Mouse (Mus musculus): ENCODE data around the gene Tmem17.
A peak's percentile ranks its signal among the peaks of the same experiment; 100 is the strongest.

Tmem17 gene

DNA sequence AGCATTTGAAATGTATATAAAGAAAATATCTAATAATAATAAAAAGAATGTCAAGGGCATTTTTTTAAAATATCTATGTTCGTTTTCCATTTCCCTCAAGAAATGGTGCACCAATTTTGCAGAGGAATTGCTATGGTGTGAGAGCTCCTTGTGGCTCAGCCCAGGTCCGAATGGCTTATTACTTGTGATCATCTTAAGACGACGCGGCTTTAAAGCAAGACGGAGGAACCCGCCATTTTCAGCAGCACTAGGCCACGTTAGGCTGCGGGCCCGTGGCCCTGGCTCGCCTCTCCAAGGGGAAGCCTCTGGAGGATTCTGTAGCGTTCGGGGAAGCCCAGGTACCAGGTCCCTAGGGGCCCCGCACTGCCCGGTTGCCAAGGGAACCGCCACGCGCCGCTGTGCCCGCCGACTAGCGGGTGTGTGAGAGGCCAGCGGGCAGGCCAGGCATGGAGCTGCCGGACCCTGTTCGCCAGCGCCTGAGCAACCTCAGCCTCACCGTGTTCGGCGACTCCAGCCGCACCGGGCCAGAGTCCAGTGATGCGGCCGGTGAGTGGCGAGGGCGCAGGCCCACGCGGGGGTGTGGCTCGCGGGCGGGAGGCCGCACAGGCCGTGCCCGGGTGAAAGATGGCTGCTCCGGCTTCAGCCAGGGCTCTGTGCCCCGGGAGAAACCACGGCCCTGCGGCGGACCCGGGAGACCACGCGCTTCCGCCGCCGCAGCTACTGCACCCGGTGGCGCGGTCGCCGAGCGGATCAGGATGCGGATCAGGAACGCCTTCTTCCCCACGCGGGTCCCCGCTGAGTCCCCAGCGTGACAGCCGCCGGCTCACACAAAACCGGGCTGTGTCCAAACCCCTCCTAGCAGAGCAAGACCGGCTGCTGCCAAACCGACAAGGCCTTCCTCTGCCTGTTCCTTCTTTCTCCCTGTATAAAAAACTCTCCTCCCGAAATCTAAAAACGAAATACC lies at the start of gene Tmem17:
Tmem17 (plus strand) TSS at position 51 of the 964 bp plus-strand sequence.
- peak; percentile 84 for DNase-seq (ENCODE audit: low spot score)

- DNase-seq (ENCODE audit: low spot score): no peak
Observed at GRCm38 (mm10) chr11:22479836-22480619, 31.9 kb upstream of the Tmem17 start.

- no peak for DNase-seq (ENCODE audit: low spot score)
Observed at GRCm38 (mm10) chr11:22481639-22482361, 30.1 kb upstream of the Tmem17 start.

GRCm38 (mm10) chr11:22482362-22482760 lies 29.5 kb upstream of the Tmem17 start:
- no peak for DNase-seq (ENCODE audit: low spot score)

DNA sequence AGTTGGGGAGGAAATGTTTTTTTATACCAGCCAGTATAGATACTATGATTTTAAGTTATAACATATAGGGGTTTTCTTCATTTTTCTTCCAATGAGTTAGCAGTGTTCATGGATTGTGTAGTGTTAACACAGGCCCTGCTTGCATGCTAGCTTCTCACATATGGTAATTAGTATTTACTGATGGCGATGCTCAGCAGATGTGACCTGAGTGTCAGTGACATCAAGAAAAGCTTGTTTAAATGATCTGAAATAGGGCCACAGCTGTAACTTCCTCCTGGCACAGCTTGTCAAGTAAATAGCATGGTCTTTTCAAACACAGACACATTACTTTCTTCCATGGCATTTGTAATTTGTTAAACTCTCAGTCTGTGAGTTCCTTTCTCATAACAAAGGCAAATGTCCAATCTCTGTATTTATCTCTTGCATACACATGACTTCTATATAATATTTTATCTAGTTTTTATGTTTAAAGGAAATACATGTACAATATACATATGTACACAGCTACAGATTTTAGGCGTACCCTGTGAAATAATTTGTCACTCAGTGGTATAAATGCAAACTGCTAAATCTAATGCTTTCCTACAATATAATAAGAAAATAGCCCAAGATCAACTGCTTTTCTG lies 18.1 kb upstream of the Tmem17 start:
- no peak for DNase-seq (ENCODE audit: low spot score)

DNA sequence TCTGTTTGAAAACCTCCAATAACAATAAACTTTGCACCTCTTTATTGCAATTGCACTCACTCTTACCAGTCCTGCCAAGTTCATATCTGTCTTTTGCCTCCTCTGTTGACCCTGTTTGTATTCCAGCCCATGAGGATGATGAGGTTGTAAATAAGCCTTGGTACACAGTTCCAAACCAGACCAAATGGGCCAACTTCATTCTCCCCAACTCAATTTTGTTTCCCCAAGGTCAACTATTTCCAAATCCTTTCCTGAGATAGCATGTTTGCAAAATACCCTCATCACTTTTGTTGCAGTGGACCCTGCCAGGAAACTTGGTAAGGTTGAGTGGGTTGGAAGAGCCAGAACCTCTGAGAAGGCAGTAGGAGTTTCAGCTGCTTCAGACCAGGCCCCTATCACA lies 16.9 kb upstream of the Tmem17 start:
- DNase-seq (ENCODE audit: low spot score): no peak

DNA sequence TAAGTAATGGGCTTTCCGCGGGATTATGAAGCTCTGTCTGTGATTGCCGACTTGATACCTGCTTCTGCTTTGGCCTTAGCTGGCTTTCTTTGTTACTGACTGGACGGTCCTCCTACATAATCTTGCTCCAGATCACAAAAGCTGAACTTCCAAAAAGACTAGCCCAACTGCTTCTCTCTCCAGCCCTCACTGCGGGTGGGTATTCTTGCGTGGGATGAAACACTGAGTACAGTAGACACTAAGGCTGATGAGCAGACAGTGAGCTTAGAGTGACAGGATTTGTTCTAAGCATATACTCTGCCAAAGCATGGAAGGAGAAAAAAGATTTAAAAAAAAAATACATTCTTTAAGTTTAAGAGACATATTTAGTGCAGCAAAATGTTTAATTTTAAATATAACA lies 12.5 kb upstream of the Tmem17 start:
- DNase-seq (ENCODE audit: low spot score): no peak

DNA sequence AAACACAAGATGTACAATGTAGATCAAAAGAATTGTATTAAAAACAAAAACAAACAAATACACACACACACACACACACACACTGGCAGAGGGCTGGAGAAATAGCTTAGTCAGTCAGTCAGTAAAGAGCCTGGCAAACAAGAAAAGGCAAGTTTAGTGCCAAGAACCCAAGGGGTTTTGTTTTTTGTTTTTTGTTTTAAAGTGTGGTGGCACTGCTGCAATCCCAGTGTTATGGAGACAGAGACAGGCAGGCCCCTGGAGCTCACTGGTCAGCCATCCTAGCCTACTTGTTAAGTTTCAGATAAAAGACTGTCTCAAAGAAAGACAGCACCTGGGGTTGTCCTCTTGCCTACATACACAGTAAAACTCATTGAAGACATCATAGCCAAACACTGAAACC lies 12.0 kb upstream of the Tmem17 start:
- no peak for DNase-seq (ENCODE audit: low spot score)

- no peak for DNase-seq (ENCODE audit: low spot score)
Observed at GRCm38 (mm10) chr11:22500771-22501566, 10.9 kb upstream of the Tmem17 start.

DNA sequence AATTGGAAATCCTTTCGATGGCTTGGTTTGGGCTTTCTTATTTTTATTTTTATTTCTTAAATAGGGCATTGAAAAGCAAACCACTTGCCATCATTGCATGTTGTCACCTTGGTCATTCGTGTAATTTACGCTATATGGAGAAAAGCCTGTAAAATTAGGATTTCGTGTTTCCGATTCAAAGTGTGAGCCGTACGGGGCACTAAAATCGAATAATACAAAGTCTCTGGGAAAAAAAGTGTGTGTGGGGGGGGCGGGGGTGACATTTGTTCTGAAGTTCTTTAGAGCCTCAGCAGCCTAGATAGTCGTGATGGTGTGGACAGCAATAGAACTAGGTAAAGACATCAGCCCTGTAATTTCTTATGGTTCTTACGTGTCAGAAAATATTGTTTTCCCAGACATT lies 1.2 kb downstream of the Tmem17 start:
- DNase-seq (ENCODE audit: low spot score): peak; percentile 29

DNA sequence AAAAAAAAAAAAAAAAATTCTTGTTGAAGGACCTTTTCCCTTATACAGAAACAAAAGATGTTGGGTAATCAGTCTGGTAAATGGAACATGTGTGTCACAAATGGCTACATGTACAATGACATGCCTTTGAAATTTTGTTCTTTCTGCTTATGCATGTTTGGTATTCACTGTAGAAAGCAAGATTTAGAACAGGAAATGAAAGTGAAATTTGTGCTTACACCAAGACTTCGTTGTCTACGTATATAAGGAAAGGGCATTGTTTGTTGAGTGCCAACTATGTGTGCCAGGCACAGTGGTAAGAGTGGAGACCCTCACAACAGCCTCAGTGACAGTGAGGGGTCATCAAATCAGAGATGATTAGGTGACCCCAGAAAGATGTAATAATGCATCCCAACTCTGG lies 3.2 kb downstream of the Tmem17 start:
- DNase-seq (ENCODE audit: low spot score): no peak

- DNase-seq (ENCODE audit: low spot score): no peak
Observed at GRCm38 (mm10) chr11:22518445-22518844, 6.6 kb downstream of the Tmem17 start.

DNA sequence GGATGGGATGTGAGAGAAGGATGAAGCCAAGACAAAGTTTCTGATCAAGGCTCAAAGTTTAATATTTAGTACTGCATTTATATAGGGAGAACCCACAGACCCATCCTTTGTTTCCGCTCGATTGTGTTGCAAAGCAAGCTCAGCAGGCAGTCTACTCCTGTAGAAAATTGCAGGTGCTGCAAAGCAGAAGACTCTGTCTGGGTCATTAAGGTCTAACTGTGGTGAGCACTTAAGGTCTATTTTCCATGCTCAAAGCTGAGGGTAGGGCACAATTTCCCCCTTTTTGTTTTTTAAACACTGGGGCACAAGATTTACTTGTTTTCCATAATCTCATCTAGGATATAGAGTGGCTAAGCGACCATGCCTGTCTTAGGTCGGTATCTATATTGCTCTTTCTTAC lies 8.4 kb downstream of the Tmem17 start:
- DNase-seq (ENCODE audit: low spot score): no peak

DNA sequence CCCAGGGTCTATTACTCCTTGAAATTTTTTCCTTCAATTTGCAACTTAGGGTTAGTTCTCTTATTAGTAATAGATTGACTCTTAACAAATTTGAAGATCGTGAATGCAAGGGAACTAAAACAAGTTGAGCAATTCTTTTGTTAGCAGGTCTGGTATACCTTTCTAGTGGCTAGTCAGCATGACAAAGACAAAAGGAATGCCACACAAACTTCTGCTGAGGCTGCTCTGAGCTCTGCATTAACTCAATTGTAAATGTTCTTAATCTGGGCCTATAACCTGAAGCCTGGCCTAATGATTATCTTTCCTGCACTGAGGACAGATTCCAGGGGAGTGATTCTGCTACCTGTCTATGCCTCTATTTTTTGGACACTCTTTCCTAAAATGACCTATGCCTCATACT lies 12.7 kb downstream of the Tmem17 start:
- no peak for DNase-seq (ENCODE audit: low spot score)

- DNase-seq (ENCODE audit: low spot score): no peak
Observed at GRCm38 (mm10) chr11:22540600-22540999, 28.7 kb downstream of the Tmem17 start.

GRCm38 (mm10) chr11:22560061-22560460 lies 48.2 kb downstream of the Tmem17 start:
- peak; percentile 20 for DNase-seq (ENCODE audit: low spot score)

GRCm38 (mm10) chr11:22560503-22561328 lies 48.8 kb downstream of the Tmem17 start:
- DNase-seq (ENCODE audit: low spot score): peak; percentile 33

- DNase-seq (ENCODE audit: low spot score): no peak
Observed at GRCm38 (mm10) chr11:22561329-22561592, 49.4 kb downstream of the Tmem17 start.

- DNase-seq (ENCODE audit: low spot score): no peak
Observed at GRCm38 (mm10) chr11:22563706-22564105, 51.8 kb downstream of the Tmem17 start.

- no peak for DNase-seq (ENCODE audit: low spot score)
Observed at GRCm38 (mm10) chr11:22564676-22565075, 52.8 kb downstream of the Tmem17 start.
